Mouse (Mus musculus): Measurements from ENCODE around the gene Azin2.

Azin2 gene

GRCm38 (mm10) chr4:128897911-128898421 lies 64.3 kb downstream of the Azin2 start:
- DNase-seq (ENCODE audit: low spot score), result no peak

- no peak for DNase-seq (ENCODE audit: low spot score)
Observed at GRCm38 (mm10) chr4:128896667-128897066, 65.6 kb downstream of the Azin2 start.

- DNase-seq (ENCODE audit: low spot score), result no peak
Observed at GRCm38 (mm10) chr4:128895841-128896240, 66.4 kb downstream of the Azin2 start.

- no peak for DNase-seq (ENCODE audit: low spot score)
Observed at GRCm38 (mm10) chr4:128894112-128894511, 68.1 kb downstream of the Azin2 start.

- no peak for DNase-seq (ENCODE audit: low spot score)
Observed at GRCm38 (mm10) chr4:128892188-128892587, 70.1 kb downstream of the Azin2 start.

GRCm38 (mm10) chr4:128891746-128892145 lies 70.5 kb downstream of the Azin2 start:
- DNase-seq (ENCODE audit: low spot score), result no peak

GRCm38 (mm10) chr4:128891157-128891556 lies 71.1 kb downstream of the Azin2 start:
- DNase-seq (ENCODE audit: low spot score), result no peak

GRCm38 (mm10) chr4:128889752-128890630 lies 72.3 kb downstream of the Azin2 start:
- no peak for DNase-seq (ENCODE audit: low spot score)

- DNase-seq (ENCODE audit: low spot score), result no peak
Observed at GRCm38 (mm10) chr4:128888436-128888990, 73.7 kb downstream of the Azin2 start.

- no peak for DNase-seq (ENCODE audit: low spot score)
Observed at GRCm38 (mm10) chr4:128887641-128888091, 74.6 kb downstream of the Azin2 start.

- DNase-seq (ENCODE audit: low spot score), result no peak
Observed at GRCm38 (mm10) chr4:128887026-128887425, 75.2 kb downstream of the Azin2 start.

GRCm38 (mm10) chr4:128886571-128886970 lies 75.7 kb downstream of the Azin2 start:
- DNase-seq (ENCODE audit: low spot score), result no peak

- no peak for DNase-seq (ENCODE audit: low spot score)
Observed at GRCm38 (mm10) chr4:128885540-128885939, 76.7 kb downstream of the Azin2 start.

- no peak for DNase-seq (ENCODE audit: low spot score)
Observed at GRCm38 (mm10) chr4:128884711-128885095, 77.5 kb downstream of the Azin2 start.

GRCm38 (mm10) chr4:128883801-128884710 lies 78.2 kb downstream of the Azin2 start:
- no peak for DNase-seq (ENCODE audit: low spot score)

GRCm38 (mm10) chr4:128883379-128883781 lies 78.9 kb downstream of the Azin2 start, which contains the start of gene Trim62:
Gene Trim62, plus strand, starts transcription at chr4:128883580.
- DNase-seq (ENCODE audit: low spot score), result peak; percentile 29

All from urinary bladder, postnatal 10 days (tissue).